Mouse (Mus musculus) pancreas, adult 10 weeks (tissue): ENCODE results near the gene Gnaz. TPM values are rescaled to one million over a fixed set of nuclear protein-coding genes. Genes with fewer than 3 reads are reported as not detected.

Experiments
- polyA plus RNA-seq: library from polyadenylated mRNA; stranded (reverse); fragments of 350-450 nt; fragmentation: Illumina TruSeq; extraction: RNeasy Lipid Tissue Mini Kit (QIAGEN cat#74804); gene quantifications from one replicate; pipeline ENCODE4 v1.2.3, GENCODE M21; 2015; ENCODE audit warnings: low read depth, low replicate concordance; ENCODE audit not compliant: insufficient read depth

Gnaz gene
- polyA plus RNA-seq: 1.5 TPM

DNA sequence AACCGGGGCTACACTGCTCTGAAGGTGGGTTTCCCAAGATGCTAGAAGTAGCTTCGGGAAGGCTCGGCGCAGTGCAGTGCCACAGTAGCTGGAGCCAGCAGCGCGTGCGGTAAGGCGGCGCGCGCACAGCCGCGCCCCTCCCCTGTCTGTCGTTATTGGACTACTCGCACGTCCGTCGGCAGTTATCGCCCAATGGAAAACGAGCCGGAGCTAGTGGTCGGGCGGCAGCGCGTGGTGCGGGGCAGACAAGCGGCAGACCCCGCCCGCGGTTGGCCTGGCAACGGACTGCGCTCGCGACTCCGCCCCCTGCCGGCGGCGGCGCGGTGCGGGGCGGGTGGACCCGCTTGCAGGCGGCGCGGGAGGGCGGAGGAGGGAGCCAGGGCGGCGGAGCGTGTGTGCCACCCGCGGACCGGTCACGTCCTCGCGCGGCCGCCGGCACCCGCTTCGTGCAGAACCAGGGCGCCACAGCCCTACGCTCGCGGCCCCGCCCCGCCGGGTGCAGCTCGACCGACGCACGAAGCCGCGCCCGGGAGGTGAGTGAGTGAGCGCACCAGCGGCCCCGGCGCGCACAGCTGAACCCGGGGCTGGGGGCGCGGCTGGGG lies at the start of gene Gnaz:
Gene Gnaz (plus strand): TSS at position 328 of the 602 bp plus-strand sequence.

GRCm38 (mm10) chr10:75032395-75032794 lies 65.4 kb downstream of the Gnaz start, which contains the start of gene Rsph14:
TSS of gene Rsph14 (minus strand) at chr10:75032586.

GRCm38 (mm10) chr10:75036883-75037379 lies 70.0 kb downstream of the Gnaz start, which contains the start of gene Rab36:
TSS of gene Rab36 (plus strand) at chr10:75037058.

GRCm38 (mm10) chr10:75060217-75060842 lies 93.4 kb downstream of the Gnaz start, which contains the start of gene Bcr:
TSS of gene Bcr (plus strand) at chr10:75060592.

Other genes starting within 250 kb of the Gnaz start
- gene Rsph14, start 65.4 kb downstream of the Gnaz start, polyA plus RNA-seq: not detected
- gene Rab36, start 69.9 kb downstream of the Gnaz start, polyA plus RNA-seq: 3.8 TPM
- 9.5 TPM for gene Bcr, start 93.4 kb downstream of the Gnaz start, polyA plus RNA-seq
- 8.2 TPM for gene Specc1l, start 244.9 kb downstream of the Gnaz start, polyA plus RNA-seq